Mouse (Mus musculus) thymus, postnatal 10 days (tissue): ENCODE measurements around the gene Tmem189.
A peak's percentile ranks its signal among the peaks of the same experiment; 100 is the strongest.
"Not testable (repeated sequence)": the region's sequence is repeated elsewhere in the genome, so short reads cannot be mapped to it uniquely, and the experiment has no call there.

Source experiments
- DNase-seq, 2 experiments: peaks; one replicate each; pipeline ENCODE4 v3.0.0; 2021; ENCODE audit warnings: low spot score in 2 of 2

Tmem189 gene

GRCm38 (mm10) chr2:167622965-167623364 lies 66.7 kb downstream of the Tmem189 start:
- no peak for DNase-seq

DNA sequence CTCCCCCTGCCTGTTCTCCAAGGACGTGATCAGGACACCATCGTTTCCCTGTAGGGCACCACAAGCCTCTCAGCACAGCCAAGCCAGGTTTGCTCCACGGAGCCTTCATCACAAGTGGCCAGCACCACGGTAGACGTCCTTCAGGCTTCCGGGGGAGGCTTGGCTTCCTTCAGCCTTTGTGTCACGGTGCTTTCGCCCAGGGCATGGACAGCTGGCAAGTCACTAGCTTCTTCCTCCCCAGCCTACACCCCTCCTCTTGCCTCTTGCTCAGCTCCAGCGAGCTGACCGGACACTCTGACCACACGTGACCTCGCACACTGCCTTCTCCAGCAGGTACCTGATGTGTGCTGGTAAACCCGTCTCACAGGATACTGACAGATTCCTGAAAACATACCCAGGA lies 67.3 kb downstream of the Tmem189 start:
- DNase-seq = no peak

- no peak for DNase-seq
Measured at GRCm38 (mm10) chr2:167621255-167622087, 68.2 kb downstream of the Tmem189 start.

DNA sequence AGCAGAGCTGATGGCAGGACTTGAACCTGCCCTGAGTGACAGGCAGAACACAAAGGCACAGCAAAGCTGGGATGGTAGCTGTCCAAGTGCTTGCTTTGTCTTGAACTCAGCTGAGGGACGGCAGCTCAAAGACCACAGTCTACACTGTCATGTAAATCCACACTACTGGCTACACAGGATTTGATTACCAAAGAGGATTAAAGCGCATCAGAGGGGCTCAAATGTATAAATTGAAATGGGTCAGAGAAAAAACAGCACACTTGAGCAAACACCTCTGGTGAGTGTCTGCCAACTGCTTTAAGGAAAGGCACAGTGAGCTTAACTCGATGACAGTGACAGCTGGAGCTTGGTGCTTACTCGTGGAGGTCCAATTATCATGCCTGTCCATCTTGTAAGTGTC lies 72.2 kb downstream of the Tmem189 start:
- DNase-seq = no peak

- no peak for DNase-seq
Measured at GRCm38 (mm10) chr2:167617034-167617433, 72.6 kb downstream of the Tmem189 start.

- not testable (repeated sequence) for DNase-seq
Measured at GRCm38 (mm10) chr2:167613335-167613734, 76.3 kb downstream of the Tmem189 start.

DNA sequence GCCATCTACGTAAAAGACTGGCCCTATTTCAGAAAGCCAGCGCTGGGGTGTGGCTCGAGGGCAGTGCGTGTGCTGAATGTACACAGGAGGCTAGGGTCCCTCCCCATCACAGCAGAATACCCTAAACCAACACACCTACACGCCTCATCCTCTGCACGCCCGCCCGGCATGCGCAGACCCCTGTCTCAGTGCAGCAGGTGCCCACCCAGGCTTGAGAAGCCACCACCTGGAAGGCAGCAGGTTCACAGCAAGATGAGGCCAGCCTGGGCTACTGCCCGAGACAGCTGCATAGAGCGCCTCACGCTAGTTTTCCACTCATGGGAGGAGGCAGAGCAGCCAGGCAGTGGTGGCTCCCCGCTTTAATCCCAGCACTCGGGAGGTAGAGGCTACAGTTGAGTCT lies 77.5 kb downstream of the Tmem189 start:
- no peak for DNase-seq

DNA sequence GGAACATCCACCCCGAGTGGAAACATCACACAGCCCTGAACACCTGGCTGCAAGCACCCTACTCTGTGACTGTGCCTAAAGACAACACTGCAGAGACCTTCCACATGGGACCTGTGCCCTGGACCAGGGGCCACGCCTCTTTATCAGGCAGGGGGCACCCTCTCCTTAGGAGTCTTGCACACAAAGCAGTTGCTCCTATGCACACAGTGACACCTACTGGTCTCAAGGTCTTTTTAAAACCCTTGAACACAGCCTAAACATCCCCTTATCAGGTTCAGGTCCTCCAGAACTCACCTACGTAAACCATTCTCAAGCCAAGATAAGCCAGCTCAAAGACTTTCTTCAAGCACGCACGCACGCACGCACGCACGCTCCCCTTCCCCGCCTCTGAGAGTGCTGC lies 78.3 kb downstream of the Tmem189 start:
- no peak for DNase-seq

DNA sequence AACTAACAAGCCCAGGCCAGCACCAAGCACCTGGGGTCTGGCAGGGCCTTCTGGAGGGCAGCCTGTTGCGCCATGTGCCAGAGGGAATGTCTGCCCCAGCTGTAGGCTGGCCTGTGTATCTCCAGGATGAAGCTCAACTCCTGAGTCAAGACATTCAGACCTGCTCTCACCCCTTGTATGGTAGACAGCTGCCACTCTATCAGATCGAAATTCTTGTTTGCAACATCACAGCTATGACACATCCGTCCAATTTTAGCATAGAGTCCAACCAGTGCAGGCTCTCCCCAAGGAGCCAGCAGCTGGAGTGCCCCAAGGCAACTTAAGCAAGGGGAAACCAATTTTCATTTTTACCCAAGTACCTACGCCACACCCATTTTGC lies 82.9 kb downstream of the Tmem189 start:
- DNase-seq = no peak

- no peak for DNase-seq
Measured at GRCm38 (mm10) chr2:167605817-167606744, 83.5 kb downstream of the Tmem189 start.

GRCm38 (mm10) chr2:167605178-167605794 lies 84.3 kb downstream of the Tmem189 start:
- DNase-seq = peak; percentile 66 to 91

DNA sequence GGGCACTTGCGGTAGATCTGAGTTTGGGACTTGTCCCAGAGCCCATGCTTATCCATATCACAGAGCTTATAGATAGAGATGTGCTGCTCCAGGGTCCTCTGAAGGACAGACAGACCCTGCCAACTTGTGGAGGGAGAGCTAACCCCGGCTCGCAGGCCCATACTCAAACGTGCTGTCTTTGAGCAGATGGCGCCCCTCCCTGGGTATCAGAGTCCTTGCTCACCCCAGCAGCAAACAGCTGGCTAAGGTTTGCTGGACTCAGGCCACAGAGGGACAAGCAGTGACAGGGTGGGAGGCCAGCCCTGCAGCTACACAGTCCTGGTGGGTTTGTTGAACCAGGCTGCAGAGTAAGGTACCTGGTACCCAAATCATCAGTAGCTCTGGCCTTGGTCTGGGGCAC lies 86.6 kb downstream of the Tmem189 start:
- no peak for DNase-seq

GRCm38 (mm10) chr2:167602364-167602763 lies 87.3 kb downstream of the Tmem189 start:
- no peak for DNase-seq

DNA sequence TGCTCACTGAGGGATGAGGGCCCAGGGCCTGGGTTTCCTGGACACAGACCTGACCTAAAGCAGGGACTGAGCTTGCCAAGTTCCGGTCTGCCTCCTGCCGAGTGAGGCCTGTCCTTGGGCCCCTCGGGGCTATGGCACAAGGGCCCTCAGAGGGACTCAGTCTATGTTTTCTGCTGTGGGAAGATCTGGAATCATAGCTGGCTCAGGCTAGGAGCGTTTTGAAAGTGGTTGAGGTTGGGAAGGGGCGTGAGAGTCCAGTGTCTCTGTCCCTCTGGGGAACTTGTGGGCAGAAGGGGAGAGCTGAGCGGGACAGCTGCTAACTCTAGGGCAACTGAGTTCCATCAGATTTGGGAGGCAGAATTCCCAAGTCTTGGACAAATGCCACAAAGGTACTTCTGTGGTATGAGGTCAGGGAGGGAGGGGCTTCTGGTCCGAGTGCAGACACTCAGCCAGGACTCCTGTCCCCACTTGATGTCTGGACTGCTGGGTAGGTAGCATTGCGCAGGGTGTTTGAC lies 89.1 kb downstream of the Tmem189 start:
- no peak for DNase-seq

DNA sequence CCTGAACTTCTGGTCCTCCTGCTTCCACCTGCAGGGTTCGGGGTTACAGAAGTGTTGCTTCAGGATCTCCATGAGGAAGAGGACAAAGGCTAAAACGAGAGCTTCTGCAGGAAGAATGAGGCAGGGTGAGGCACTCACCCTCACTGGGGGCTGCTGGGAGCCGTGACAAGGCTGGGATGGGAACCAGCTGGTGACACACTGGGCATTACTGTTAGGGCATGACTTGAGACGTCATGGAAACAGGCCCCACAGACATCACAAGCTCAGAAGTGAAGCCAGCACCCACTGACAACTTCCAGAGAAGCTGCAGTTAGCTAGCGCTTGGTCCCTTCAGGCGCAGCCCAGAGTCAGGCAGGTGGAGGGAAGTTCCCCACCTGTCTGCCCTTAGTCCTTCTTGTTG lies 89.7 kb downstream of the Tmem189 start:
- DNase-seq = no peak

- DNase-seq = no peak
Measured at GRCm38 (mm10) chr2:167599195-167599594, 90.4 kb downstream of the Tmem189 start.

GRCm38 (mm10) chr2:167597492-167598186 lies 92.0 kb downstream of the Tmem189 start:
- DNase-seq = no peak

DNA sequence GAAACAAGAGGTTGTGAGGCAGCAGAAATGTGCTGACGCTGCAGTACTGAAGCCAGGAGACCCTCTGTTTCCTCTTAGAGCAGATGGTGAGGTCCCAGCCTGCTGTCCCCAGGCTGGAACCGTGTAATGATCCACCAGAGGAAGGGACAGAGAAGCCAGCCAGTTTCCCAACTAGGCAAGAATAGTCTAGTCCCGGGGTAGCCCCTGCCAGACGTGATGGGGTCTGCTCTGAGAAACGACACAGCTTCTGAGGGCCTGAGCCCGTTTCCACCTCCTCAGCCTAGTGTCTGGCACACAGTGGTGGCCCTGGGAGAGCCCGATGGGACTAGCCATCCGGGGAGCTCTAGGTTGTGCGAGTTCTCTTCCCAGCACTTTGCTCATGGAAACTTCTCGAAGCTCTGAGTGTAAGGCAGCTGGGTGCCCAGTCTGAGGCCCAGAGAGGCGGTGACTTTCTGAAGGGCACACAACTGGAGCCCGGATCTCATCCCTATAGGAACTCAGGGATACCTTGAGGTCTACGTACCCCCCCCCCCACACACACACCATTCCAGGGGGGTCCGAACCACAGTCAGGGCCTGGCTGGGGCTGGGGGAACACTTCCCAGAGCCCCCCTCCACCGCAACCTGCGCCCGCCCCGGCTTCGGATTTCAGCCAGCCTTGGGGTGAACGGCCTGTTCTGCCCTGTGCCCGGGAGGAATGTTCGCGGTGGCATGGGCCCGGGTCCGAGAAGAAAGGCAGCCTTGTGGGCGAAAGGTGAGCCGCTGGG lies 92.7 kb downstream of the Tmem189 start:
- DNase-seq = no peak

DNA sequence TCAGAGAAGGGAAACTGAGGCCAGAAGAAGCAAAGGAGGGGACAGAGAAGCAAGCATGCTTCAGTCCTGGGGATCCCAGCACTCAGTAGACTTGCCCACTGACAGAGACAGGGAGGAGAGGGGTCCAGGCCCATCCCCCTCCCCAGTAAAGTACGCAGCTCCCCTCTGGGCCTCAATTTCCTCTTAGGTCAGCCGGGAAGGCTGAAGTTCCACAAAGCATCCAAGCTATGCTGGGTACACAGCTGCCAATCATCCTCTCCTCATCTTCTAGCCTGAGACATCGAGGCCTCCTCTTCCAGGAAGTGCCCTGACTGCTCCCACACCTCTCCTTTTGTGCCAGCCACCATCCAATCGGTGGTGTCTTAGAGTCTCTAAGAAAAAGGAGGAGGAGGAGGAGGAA lies 93.4 kb downstream of the Tmem189 start:
- DNase-seq = no peak

- no peak for DNase-seq
Measured at GRCm38 (mm10) chr2:167595761-167596171, 93.9 kb downstream of the Tmem189 start.
